Mouse (Mus musculus) lung, postnatal 4 days (tissue): ENCODE measurements around the gene Amigo2.

ENCODE experiments used
- DNase-seq, 2 experiments: peaks; one replicate each; pipeline ENCODE4 v3.0.0; 2021

Gene Amigo2

DNA sequence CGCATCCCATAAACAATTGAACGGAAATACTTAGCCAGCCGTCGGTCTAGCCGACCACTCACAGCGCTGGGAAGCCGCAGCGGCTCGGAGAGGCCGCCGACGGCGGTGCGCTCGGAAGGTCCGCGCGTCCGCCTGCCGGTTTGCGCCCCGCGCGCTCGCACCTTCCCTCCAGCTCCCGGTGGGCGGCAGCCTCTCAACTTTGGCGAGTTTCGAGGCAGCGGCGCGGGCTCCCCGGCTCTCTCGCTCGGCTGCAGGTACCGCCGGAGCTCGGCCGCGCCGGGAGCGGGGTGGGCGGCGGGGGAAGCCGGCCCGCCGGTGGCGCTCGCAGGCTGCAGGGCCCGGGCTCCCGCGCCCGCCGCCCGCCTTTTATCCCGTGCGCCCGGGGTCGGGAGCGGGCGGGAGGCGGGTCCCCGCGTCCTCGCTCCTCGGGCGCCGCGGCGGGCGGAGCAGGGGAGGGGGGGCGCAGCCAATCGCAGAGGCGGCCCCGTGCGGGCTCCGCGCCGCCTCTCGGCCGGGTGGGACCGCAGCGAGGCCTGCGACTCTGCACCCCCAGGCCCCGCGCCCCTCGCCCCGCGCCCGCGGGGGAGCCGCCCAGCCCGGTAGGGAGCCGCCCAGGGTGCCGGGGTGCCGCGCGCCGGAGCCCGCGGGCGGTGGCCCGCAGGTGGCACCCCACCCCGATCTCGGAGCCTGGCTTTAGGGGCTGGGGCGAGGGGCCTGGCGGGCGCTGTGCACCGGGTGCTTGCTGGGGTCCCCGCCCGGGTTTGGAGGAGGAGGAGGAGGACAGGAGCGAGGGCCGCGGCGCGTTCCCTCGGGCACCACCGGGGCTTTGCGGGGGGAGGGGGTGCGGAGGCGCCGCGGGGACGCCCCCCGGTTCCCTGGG, at the start of gene Amigo2, which contains the start of gene Pced1b:
Gene Amigo2 (minus strand): TSS at position 377 of the 880 bp plus-strand sequence.
Gene Pced1b (plus strand): TSS at position 197 of the 880 bp plus-strand sequence.
- peak; percentile 74 to 82 for DNase-seq

DNA sequence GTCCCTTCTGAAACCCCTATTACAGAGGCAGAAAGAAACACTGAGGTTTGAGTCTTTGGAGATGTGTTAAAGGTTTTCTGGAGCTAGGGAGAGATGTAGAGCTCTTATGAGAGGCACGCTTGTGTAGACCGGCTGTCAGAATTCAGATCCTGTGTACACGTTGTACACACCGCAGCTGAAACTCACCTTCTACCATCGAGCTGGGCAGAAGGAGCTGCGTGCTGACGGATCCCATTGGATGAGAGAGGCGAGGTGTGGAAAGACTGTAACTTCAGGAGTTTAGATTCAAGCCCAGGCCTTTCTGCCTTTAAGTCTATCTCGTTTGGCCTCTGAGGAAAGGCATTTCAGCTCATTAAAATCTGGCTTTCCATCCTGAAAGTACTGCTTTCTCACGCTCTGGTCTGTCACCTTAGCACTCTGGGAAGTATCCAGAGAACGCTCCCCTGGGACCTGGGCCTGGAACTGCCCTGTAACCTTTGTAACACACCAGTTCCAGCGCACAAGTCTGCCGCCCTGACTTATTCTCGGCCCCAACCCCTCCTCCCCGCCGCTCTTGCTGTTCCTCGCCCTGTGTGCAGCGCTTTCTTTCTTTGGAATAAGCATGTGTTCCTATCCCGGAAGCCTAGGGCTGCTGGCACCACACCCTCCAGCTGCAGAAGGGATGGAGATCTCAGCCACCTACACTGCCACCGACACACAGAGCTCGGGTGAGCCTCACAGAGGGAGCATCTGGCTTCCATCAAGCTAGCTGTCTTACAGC, 44.4 kb upstream of the Amigo2 start:
- DNase-seq: no peak

GRCm38 (mm10) chr15:97290351-97290750, 43.3 kb upstream of the Amigo2 start:
- no peak for DNase-seq

- no peak for DNase-seq
These were observed 42.1 kb upstream of the Amigo2 start for GRCm38 (mm10) chr15:97289176-97289575.

DNA sequence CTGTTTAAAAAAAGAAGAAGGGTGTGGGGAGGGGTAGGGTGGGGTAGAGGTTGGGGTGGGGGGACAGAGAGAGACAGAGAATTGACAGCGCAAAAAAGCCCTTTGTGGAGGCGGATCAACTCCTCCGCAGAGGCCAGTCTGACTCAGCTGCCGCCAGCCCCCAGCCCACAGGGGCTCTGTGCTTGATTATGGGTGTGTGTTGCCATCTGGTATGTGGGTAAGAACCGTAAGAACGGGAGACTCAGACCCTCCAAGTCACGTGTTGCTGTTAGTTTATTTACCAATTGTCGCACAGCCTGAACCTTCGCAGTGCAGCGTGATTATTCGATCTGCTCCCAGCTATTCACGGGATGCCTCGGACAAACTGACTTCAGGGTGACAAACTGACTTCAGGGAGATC, 41.6 kb upstream of the Amigo2 start:
- no peak for DNase-seq

DNA sequence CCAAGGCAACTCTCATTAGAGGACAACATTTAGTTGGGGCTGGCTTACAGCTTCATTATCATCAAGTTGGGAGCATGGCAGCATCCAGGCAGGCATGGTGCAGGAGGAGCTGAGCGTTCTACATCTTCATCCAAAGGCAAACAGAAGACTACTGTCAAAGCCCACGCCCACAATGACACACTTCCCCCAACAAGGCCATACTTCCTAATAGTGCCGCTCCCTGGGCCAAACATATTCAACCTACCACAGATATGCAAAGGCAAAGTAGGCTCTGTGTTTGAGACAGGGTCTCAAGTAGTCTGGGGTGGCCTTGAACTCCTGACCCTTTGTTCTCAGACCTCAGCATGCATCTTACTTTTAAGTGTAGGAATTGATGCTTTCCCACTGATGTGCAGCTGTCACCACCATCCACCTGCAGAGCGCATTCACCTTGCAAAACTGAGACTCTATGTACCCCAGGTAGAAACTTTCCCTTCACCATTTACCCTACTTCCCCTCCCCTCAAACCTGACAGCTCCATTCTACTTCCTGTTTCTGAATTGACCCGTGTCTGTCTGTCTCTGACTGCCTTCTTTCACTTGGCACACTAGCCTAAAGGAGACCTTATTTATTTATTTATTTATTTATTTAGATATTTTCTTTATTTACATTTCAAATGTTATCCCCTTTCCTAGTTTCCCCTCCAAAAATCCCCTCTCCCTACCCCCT, 40.5 kb upstream of the Amigo2 start:
- no peak for DNase-seq

DNA sequence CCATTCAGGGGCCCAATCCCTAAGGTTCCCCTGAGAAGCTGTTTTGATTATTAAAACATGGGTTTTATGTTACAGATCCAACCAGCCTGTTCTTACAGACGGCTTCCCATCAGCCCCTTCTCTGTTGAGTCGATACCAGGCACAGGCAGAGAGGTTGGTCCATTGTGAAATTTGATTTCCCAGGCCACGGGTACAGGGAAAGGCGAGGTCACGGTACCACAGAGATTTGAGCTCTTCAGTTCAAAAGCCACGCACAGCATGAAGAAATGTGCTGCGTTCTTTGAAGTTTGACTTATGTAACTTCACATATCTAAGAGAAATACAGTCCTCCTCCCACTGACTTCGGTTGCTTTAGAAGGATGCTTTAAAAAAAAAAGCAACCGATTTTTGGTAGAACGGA, 39.6 kb upstream of the Amigo2 start:
- DNase-seq: no peak

- no peak for DNase-seq
These were observed 38.7 kb upstream of the Amigo2 start for GRCm38 (mm10) chr15:97285665-97286212.

DNA sequence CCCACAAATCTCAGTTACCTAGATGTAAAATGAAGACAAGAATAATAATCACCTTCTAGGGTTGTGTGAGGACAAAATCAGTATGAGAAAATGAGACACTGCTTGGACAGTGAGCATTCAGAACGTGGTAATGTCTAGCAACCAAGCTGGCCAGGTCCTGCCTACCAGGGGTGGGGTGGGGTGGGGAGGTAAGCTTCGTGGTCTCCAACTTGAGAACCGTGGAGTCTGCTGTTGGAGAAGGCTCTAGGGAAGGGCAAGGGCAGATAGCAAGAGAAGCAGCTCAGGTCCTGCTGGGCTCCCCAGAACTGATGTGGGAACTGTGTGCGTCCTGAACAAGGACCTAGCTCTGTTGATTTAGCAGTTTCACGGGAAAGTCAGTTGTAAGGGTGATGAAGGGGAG, 37.1 kb upstream of the Amigo2 start:
- DNase-seq: no peak

GRCm38 (mm10) chr15:97282572-97282881, 35.4 kb upstream of the Amigo2 start:
- DNase-seq: no peak

DNA sequence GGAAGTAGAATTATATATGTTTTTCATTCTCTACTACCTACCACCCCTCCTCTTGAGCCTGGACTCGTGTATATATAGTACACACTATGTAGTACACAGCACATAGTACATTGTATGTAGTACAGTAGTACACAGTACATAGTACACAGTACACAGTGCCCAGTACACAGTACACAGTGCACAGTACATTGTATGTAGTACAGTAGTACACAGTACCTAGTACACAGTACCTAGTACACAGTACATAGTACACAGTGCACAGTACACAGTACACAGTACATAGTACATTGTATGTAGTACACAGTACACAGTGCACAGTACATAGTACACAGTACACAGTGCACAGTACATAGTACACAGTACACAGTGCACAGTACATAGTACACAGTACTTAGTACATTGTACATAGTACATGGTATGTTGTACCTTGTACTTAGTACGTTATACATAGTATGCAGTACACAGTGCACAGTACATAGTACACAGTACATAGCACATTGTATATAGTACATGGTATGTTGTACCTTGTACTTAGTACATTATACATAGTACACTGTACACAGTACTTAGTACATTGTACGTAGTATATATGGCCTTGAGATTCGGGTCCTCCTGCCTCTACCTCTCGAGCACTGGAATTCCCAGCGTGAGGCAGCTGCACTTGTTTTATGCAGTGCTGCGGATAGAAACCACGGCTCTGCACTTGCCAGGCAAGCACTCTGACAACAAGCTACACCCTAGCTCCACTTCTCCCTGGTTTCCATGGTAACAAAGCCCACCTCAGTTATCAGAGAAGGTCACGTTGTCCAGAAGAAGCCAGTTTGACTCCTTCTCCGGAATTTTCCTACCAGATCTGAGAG, 34.9 kb upstream of the Amigo2 start:
- no peak for DNase-seq

- DNase-seq: no peak
These were observed 33.7 kb upstream of the Amigo2 start for GRCm38 (mm10) chr15:97280776-97281175.

- DNase-seq: no peak
These were observed 33.0 kb upstream of the Amigo2 start for GRCm38 (mm10) chr15:97280131-97280530.

DNA sequence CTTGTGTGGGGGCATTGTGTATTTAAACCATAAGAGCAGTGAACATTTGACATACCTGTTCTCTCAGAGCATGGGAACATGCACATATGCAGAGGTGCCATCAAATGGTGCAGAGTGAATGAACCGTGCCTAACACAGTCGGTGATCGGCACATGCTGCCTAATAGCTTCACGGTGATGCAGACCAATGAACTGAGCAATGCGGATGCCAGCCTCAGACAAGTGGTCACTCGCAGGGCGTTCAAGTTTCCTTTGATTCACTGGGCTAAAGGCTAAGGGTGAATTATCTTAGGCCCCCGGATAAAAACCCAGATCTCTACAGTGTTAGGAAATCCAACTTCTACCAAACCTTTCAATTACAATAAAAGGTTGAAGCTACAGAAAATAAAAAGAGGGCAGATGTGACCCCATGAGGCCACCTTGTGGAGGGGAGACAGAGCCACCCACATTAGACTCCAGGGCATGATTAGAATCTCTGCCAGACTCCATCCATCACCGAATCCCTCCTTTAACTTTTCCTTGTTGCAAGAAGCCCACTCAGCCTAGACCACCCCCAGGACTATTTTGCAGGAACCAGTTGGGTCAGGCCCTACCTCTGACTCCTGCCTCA, 31.4 kb upstream of the Amigo2 start:
- no peak for DNase-seq

GRCm38 (mm10) chr15:97277328-97277727, 30.2 kb upstream of the Amigo2 start:
- no peak for DNase-seq

DNA sequence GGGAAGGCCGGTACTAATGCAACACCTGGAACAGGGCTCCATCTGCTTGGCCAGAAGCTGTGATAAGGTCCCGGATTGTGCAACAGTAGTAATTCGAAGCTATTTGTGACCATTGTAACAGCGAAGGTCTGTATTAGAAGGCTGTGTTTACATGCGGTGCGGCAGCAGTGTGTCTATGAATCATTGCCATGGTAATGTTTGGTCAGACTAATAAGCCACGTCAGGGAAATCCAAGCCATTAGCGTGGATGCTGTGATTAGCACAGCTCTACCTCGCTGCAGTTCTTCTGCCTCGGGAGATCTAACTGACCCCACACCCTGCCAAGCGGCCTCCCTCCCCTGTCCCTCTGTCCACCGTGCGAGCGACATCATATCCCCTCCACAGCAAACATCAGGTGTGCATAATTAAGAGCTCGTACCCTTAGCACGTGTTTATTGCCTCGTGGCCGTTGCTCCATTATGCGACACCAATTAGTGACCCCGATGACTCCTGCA, 29.6 kb upstream of the Amigo2 start:
- DNase-seq: no peak

DNA sequence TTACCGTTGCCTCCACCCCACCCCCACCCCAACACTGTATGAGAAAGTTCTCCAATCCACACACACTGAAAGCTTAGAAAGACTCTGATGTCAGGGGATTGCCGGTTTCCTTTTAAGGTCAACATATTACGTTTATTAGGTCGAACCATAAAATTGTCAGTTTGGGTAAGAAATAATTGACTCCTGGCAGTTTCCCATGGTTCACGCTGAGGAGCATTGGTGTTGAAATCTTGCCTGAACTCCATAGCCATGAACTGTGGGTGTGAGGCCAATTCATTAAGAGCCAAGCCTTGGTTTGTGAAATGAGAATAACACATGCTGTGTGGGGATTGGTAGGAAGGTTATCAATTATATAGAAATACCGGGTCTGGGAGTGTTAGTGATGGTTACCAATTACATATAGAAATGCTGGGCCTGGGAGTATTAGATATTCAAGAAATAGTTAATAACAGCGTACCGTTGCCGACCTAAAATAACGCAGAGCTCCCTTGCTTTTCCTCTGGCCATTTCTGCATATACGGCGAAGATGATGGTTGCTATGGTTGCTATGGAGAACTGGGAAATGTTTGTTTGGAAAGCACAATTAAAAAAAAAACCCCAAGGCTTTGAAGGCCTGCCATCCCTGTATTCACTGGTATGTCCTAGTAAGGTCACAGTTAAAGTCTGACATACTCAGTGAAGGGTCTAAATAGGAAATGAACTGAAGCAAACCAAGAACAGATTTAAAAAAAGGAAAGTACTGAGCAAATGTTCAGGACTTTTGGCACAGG, 28.7 kb upstream of the Amigo2 start:
- no peak for DNase-seq

GRCm38 (mm10) chr15:97272831-97273230, 25.7 kb upstream of the Amigo2 start:
- DNase-seq: no peak

DNA sequence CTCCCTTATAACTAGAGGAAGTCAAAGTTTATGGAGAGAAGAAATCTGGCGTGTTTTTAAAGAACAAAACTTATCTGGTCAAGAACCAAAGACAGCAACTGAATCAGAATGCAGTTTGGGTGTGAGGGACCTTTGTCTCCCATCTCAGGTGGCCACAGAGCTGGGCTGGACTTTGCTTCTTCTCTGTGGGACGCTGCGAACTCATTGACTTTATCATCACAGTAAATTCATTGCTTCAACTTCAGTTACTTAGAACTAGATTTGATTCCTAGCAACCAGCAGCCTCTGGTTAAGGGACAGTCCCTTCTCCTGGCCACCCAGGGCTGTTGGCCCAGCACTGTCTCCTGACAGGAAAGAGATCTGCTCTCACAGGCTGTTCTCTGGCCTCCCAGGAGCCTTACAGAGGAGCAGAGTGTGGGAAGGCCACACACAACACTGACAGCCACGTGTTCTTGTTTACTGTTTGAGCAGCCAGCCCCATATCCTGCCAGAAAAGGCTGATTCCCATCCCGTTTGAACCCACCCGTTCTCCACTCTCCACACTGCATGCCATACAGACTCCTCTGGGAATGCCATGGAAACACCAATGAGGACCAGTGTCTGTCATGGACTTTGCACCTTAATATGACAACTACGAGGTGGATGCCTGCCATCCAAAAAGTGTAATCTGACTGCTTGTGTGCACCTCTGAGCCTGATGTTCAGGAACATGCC, 25.1 kb upstream of the Amigo2 start:
- peak in 1 of 2 experiments; percentile 54 for DNase-seq

DNA sequence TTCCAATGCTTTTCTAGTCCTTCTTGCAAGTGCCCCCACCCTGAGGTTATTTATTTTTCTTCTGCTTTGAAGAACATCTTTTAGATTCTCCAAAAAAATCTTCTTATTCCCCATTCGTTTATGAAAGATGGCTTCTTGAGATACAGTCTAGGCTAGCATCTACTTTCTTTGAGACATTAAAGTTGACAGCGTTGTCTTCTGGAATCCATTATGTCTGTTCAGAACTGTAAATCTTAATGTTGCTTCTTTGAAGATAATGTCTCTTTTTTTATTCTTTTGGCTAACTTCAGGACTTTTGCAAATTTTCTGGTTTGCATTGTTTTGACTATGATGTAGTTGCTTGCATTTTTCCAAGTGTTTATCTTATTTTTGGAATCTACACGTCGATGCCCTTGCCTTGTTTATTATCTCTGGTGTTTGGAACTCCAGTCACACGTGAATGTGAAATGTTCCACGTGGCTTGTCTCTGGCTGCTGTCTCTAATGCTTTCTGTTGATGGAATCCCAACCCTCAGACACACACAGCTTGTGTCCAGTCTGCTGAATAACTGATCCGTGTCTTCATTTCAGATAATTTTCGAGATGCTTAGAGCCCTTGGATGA, 20.1 kb upstream of the Amigo2 start:
- DNase-seq: no peak
